ENCODE assay signal across 9 mouse cellular contexts in the genomic region with DNA sequence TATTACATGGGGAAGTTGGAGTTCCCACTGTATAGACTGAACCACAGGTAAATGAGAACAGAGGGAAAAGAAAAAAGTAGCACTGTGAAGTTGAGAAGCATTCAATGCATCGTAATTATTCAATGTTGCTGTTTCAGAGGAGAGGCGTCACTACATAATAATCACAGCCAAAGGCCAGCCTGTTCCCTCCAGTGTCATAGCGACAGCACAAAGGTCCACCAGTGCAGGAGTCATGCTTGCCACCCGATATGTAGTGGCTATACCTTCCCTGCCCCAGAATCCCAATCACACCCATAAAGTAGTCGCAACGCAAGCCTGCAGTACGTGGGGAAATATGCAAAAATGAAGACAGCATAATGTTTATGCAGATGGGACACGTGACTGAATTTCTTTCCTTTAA.
DNase-seq lines count a peak whose midpoint lies in the region; ATAC-seq lines count a peak whose summit lies in the region.
"Had no signal": no experiment of that assay in that cellular context is flagged by ENCODE, and none has a peak within 500 bp of the region (broad histone marks: within the 10 kb centered on the region; RNA-seq: fewer than 3 reads in every experiment).

No protein-coding gene starts in this region.

- H3K27ac ChIP-seq in kidney, embryonic 15.5 days = peak overlapping the region; percentile 83
- peak overlapping the region; percentile 75 for H3K27ac ChIP-seq in brown adipose tissue, adult 24 weeks (replicated peaks; ENCODE audit: low read depth, low read length)
- H3K27ac ChIP-seq in hindbrain, embryonic 16.5 days (ENCODE audit: low read depth, low read length) = peak overlapping the region; percentile 65
- peak overlapping the region; percentile 52 for H3K27ac ChIP-seq in midbrain, embryonic 14.5 days (replicated peaks; ENCODE audit: low read depth, low read length)

- no peak for DNase-seq in kidney, adult 11 months
- no peak for DNase-seq in midbrain, embryonic 14.5 days
- DNase-seq in left cerebral cortex, postnatal 25 days (ENCODE audit: low spot score in 2 of 2) = no peak
- DNase-seq in frontal cortex, postnatal 10 days (ENCODE audit: low spot score in 2 of 2) = no peak
- no peak for DNase-seq in ovary, adult 18-20 months (ENCODE audit: low spot score)

- H3K4me1 ChIP-seq in kidney, embryonic 15.5 days = peaks cover 16% of the 10 kb centered on the region
- H3K4me1 ChIP-seq in brown adipose tissue, adult 24 weeks (ENCODE audit: control insufficient read depth, insufficient read depth, insufficient read length, low read length) = peaks cover 18% of the 10 kb centered on the region
- peaks cover 5% of the 10 kb centered on the region; the same call in 1 of the 2 replicates for H3K4me1 ChIP-seq in hindbrain, embryonic 16.5 days (ENCODE audit: control insufficient read depth, insufficient read depth, low read depth, low read length)
- peaks cover 12% of the 10 kb centered on the region; the same call in 1 of the 2 replicates for H3K4me1 ChIP-seq in midbrain, embryonic 14.5 days (ENCODE audit: control insufficient read depth, insufficient read depth, low read length)

- no peak overlapping the region for H3K9ac ChIP-seq in kidney, embryonic 15.5 days
- no peak overlapping the region for H3K9ac ChIP-seq in hindbrain, embryonic 16.5 days (ENCODE audit: low read depth, low read length)
- no peak overlapping the region for H3K9ac ChIP-seq in midbrain, embryonic 14.5 days (replicated peaks; ENCODE audit: low read length)

- H3K27me3 ChIP-seq in kidney, embryonic 15.5 days = no peaks in the 10 kb centered on the region
- H3K27me3 ChIP-seq in hindbrain, embryonic 16.5 days (replicated peaks; ENCODE audit: control insufficient read depth, insufficient read depth, low read length) = no peaks in the 10 kb centered on the region
- no peaks in the 10 kb centered on the region for H3K27me3 ChIP-seq in midbrain, embryonic 14.5 days (ENCODE audit: control insufficient read depth, insufficient read depth, low read length)
- H3K27me3 ChIP-seq: Patski had no signal

- no peaks in the 10 kb centered on the region for H3K9me3 ChIP-seq in kidney, embryonic 15.5 days (replicated peaks)
- H3K9me3 ChIP-seq in hindbrain, embryonic 16.5 days (ENCODE audit: control insufficient read depth, low read length) = no peaks in the 10 kb centered on the region
- no peaks in the 10 kb centered on the region for H3K9me3 ChIP-seq in midbrain, embryonic 14.5 days (ENCODE audit: control insufficient read depth, low read length)

- H3K36me3 ChIP-seq in kidney, embryonic 15.5 days = peaks cover 39% of the 10 kb centered on the region
- no peaks in the 10 kb centered on the region for H3K36me3 ChIP-seq in hindbrain, embryonic 16.5 days (ENCODE audit: control insufficient read depth, insufficient read depth, low read length)
- 0 out of 2 replicates have a peak, but pooled peaks cover 3% of the 10 kb centered on the region for H3K36me3 ChIP-seq in midbrain, embryonic 14.5 days (ENCODE audit: control insufficient read depth, insufficient read depth, low read length)

- ATAC-seq in kidney, embryonic 15.5 days (replicated peaks; ENCODE audit: low FRiP score) = no peak
- peak; percentile 40; the same call in 1 of the 2 replicates for ATAC-seq in hindbrain, embryonic 16.5 days
- peak; percentile 43; the same call in 1 of the 2 replicates for ATAC-seq in midbrain, embryonic 14.5 days (ENCODE audit: low FRiP score, low TSS enrichment)
- ATAC-seq: Patski had no signal

- intact Hi-C loops in left cerebral cortex, postnatal 25 days (cut with DNase I) = no loop called here

- no peak overlapping the region for H3K4me2 ChIP-seq in kidney, embryonic 15.5 days
- no peak overlapping the region; the same call in 1 of the 2 replicates for H3K4me2 ChIP-seq in hindbrain, embryonic 16.5 days (ENCODE audit: low read length)
- H3K4me2 ChIP-seq in midbrain, embryonic 14.5 days (ENCODE audit: low read length) = no peak overlapping the region

- H3K4me3 ChIP-seq in kidney, embryonic 15.5 days (replicated peaks) = no peak overlapping the region
- no peak overlapping the region for H3K4me3 ChIP-seq in brown adipose tissue, adult 24 weeks (ENCODE audit: insufficient read depth, low read depth, low read length)
- no peak overlapping the region for H3K4me3 ChIP-seq in hindbrain, embryonic 16.5 days (ENCODE audit: low read length)
- H3K4me3 ChIP-seq in midbrain, embryonic 14.5 days (replicated peaks; ENCODE audit: low read depth, low read length) = no peak overlapping the region

- WGBS in kidney, embryonic 15.5 days = 74% methylated on average over 8 of the region's 8 CpGs
- WGBS in hindbrain, embryonic 16.5 days = 62% methylated on average over 8 of the region's 8 CpGs
- 66% methylated on average over 8 of the region's 8 CpGs for WGBS in midbrain, embryonic 14.5 days
